Mouse (Mus musculus): ENCODE results near the gene Rnf185.

Rnf185 gene

GRCm38 (mm10) chr11:3390789-3391188 lies 61.4 kb downstream of the Rnf185 start:
- WGBS = 93% methylated on average over 5 of the region's 5 CpGs

- WGBS = 61% methylated on average over 5 of the region's 5 CpGs
Observed at GRCm38 (mm10) chr11:3389996-3390395, 62.2 kb downstream of the Rnf185 start.

DNA sequence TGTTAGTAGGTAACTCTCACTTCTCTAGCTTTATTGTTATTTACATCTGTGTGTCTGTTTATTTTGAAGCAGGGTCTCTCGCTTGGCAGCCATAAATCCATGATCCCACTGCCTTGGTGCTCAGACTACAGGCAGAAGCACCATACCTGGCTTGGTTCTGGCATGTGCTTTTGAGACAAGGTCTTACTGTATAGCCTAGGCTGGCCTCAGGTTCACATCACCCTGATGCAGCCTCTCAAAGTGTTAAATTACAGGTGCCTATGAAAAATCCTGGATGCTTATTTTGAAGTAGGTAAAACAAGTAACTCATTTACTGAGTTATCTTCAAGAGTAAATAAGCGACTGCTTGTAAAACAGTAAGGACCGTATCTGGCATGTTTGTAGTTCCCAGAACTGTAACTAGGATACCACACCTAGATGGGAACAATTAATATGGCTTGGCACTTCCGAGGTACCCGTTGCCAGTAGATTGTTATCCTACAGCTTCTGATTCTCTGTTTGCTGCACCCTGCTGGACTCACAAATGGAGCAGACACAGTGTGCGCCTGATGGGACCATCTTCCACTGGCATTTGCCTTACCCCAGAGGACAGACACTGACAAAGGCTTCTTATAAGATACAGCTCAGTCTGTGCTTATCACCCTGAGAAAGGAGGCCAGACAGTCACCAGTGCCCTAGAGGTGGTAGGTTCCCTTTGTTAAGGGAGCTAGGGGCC lies 64.5 kb downstream of the Rnf185 start:
- 75% methylated on average over 6 of the region's 6 CpGs for WGBS

- 23% methylated on average over 4 of the region's 4 CpGs for WGBS
Observed at GRCm38 (mm10) chr11:3386941-3387368, 65.2 kb downstream of the Rnf185 start.

DNA sequence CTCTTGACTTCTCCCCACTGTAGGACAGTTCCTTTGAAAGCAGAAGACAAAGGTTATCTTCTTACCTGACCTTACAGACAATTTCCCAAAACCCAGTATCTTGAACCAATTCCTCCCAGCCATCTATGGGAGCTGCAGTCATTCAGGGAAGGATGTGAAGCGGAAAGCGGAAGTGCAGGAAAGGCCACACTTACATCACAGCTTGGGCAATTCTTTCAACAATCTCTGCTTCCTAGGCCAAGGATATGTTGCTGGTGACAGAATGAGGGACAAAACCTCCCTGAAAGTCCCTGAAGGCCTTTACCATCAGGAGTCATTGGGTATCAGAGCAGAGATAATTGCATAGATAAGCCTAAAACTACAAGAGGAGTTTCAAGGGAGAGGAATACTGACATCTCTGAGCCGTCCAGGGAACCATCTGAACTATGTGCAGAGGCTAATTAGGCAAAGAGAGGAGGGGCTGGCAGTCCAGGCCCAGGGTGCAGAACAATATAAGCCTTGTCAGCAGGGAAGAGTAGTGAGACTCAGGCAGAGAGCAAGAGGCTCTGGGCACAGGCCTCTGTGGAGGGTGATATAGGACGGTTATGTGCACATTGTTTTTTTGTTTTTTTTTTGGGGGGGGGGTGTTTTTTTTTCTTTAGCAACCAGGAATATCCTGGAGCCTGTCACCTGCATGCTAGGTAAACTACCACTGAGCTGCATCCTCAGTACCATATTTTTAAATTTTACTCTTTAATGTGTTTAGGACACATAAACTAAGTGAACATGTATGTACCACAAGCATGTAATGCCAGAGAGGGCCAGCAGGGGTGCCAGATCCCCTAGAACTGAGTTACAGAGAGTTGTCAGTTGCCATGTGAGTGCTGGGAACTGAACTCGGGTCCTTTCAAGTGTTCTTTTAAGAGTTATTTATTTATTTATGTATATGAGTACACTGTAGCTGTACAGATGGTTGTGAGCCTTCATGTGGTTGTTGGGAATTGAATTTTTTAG lies 69.3 kb downstream of the Rnf185 start:
- 75% methylated on average over 5 of the region's 5 CpGs for WGBS

GRCm38 (mm10) chr11:3381148-3381814 lies 70.9 kb downstream of the Rnf185 start:
- 84% methylated on average over 6 of the region's 6 CpGs for WGBS

- WGBS = 86% methylated on average over 4 of the region's 4 CpGs
Observed at GRCm38 (mm10) chr11:3379427-3379826, 72.7 kb downstream of the Rnf185 start.

- 81% methylated on average over 12 of the region's 12 CpGs for WGBS
Observed at GRCm38 (mm10) chr11:3374741-3375140, 77.4 kb downstream of the Rnf185 start.

DNA sequence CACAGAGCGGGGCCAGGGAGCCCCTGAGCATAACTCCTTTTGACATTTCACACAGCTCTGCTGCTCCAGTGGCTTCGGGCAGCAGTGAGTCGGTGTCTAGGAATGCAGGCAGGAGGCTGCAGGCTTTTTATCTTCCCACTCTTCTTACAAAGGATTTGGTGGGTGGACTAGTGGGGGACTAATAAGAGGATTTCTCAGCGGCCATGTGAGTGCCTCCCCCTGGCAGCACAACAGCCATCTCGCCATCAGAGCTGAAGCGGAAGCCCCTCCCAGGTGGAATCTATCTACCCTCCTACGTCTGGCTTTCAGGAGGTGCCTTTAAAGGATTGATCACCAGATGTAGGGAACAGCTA lies 77.9 kb downstream of the Rnf185 start:
- WGBS = 51% methylated on average over 7 of the region's 7 CpGs

DNA sequence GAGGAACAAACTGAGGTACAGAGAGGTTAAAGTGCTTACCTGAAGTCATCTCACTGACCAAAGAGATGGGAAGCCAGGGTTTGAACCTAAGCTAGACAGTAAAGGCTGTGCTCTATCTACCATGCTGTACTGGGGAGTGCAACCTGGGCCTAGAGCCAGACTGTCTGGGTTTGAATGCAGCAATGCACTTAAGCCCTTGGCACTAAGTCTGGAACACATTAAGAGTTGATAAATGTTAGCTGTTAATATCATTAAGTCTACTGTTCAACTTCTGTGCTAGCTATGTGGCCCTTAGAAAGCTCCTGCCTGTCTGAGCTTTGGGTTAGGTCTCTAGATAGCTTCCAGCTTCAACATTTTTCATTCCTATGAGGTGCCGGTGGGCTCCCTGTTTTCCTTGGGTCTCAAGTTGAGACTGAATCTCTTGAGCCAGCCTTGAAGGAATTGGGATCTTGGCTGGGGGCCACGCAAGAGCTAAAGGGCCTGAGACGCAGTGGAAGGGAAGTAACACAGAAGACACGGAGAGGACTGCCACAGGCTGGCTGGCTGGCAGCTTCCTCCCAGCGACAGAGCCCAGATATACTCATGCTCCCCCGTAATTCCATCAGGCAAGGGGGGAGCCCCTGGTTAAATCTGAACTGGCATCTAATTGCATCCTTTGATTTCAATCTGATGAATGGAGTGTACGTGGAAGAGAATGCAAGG lies 78.4 kb downstream of the Rnf185 start:
- 43% methylated on average over 7 of the region's 7 CpGs for WGBS

DNA sequence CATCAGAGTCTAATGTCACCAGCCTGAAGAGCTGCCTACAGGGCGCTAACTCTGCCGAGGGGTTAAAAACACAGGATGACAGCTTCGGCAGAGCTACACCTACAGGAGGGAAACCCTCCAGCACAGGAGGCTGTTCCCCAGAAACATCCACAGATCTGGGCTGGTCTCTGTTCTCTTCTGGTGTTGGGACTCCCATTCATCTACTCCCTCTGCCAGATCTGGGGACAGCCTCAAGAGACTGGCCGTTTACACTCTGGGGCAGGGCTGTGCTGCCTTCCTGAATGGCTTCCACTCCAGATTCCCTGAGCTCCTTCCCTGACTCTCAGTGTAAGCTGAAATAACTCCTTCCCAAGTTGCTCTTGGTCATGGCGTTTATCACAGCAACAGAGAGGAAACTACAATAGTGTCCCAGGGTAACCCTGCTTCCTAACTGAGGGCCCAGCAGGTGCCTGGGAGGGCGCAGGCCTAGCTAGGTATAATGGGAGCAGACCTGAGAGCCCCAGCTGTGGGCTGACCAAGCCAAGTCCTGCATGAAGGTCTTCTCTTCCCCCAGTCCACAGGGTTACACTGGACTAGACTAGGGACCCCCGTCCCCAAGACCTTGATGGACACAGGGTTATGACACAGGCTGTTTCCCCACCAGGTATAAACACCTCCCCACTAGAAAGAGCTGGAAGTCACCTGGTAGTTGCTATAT lies 80.4 kb downstream of the Rnf185 start:
- WGBS = 26% methylated on average over 7 of the region's 7 CpGs

- 2% methylated on average over 27 of the region's 27 CpGs for WGBS
Observed at GRCm38 (mm10) chr11:3370928-3371598, 81.1 kb downstream of the Rnf185 start.

GRCm38 (mm10) chr11:3370162-3370561 lies 82.0 kb downstream of the Rnf185 start:
- 51% methylated on average over 2 of the region's 2 CpGs for WGBS

- 81% methylated on average over 5 of the region's 5 CpGs for WGBS
Observed at GRCm38 (mm10) chr11:3369449-3369848, 82.7 kb downstream of the Rnf185 start.

DNA sequence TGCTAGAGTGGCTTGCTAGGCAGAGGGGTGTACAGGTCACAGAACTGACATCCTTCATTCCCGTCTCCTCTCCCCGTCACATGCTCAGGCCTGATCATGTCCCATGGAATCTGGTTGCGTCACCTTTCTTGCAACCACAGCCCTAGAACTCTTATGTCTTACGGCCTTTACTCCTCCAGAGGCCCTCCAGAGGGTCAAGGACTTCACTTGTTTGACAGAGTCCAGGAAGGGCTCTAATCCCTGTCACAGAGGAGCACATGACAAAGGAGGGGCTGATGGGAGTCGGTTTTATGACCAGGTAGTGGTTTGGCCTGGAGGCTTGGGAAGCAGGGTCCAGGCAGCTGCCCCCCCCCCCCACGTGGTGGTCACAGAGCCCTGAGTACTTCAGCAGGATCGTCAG lies 83.2 kb downstream of the Rnf185 start:
- 70% methylated on average over 7 of the region's 7 CpGs for WGBS

- 74% methylated on average over 7 of the region's 7 CpGs for WGBS
Observed at GRCm38 (mm10) chr11:3366411-3366810, 85.8 kb downstream of the Rnf185 start.

Data from cerebral cortex, adult 2 months (tissue).